Mouse (Mus musculus): ENCODE measurements at regions not wholly inside any gene's neighbourhood (a gene's known extent, or its start where the extent isn't known, plus 50 kb on each side); places are given as distances from the start of the nearest gene placed in this dataset.
"Not testable (repeated sequence)": the region's sequence is repeated elsewhere in the genome, so short reads cannot be mapped to it uniquely, and the experiment has no call there.

- no peak for TF ChIP-seq MYOD1 (IDR thresholded peaks at IDR 0.05; ENCODE audit: control insufficient read depth in 1 of 3, insufficient read length in 2 of 3, low read depth in 2 of 3)
- TF ChIP-seq E2F4 (IDR thresholded peaks at IDR 0.05; ENCODE audit: insufficient read depth): no peak
- TF ChIP-seq POLR2A (IDR thresholded peaks at IDR 0.05; ENCODE audit: insufficient read length, low read depth): no peak
- TF ChIP-seq TCF12 (IDR thresholded peaks at IDR 0.05; ENCODE audit: insufficient read depth, poor library complexity, severe bottlenecking): no peak
- no peak for TF ChIP-seq MAX (IDR thresholded peaks at IDR 0.05; ENCODE audit: low read depth)
These were observed 245.7 kb downstream of the Slco4c1 start for GRCm38 (mm10) chr1:96626271-96626670.

GRCm38 (mm10) chr1:96625326-96625725, 246.6 kb downstream of the Slco4c1 start:
- not testable (repeated sequence) for H3K36me3 ChIP-seq (ENCODE audit: control insufficient read depth, insufficient read depth); H3K4me3 ChIP-seq; H3K27me3 ChIP-seq (ENCODE audit: control insufficient read depth, insufficient read depth, insufficient read length); H3ac ChIP-seq (ENCODE audit: control insufficient read depth, insufficient read length); H3K79me2 ChIP-seq (ENCODE audit: control insufficient read depth, insufficient read depth); H3K4me2 ChIP-seq (ENCODE audit: low read depth)

More at GRCm38 (mm10) chr1:96626271-96626670, 245.7 kb downstream of the Slco4c1 start:
- Histone ChIP-seq H3ac (ENCODE audit: control insufficient read depth, insufficient read length) (no peak overlapping the region), H3K4me2 (ENCODE audit: low read depth) (no peak overlapping the region), H3K27me3 (ENCODE audit: control insufficient read depth, insufficient read depth, insufficient read length) (no peaks in the 10 kb centered on the region), H3K79me2 (ENCODE audit: control insufficient read depth, insufficient read depth) (no peaks in the 10 kb centered on the region), H3K4me3 (no peak overlapping the region), H3K36me3 (ENCODE audit: control insufficient read depth, insufficient read depth) (no peaks in the 10 kb centered on the region)

GRCm38 (mm10) chr1:96596141-96596540, 275.8 kb downstream of the Slco4c1 start:
- H3K79me2 ChIP-seq (ENCODE audit: control insufficient read depth, insufficient read depth): no peaks in the 10 kb centered on the region
- H3K36me3 ChIP-seq (ENCODE audit: control insufficient read depth, insufficient read depth): no peaks in the 10 kb centered on the region
- no peak for TF ChIP-seq E2F4 (IDR thresholded peaks at IDR 0.05; ENCODE audit: insufficient read depth)
- no peak for TF ChIP-seq CEBPB (IDR thresholded peaks at IDR 0.05; ENCODE audit: insufficient read depth, poor library complexity, severe bottlenecking)
- TF ChIP-seq POLR2AphosphoS2 (IDR thresholded peaks at IDR 0.05; ENCODE audit: insufficient read length, low read depth): no peak
- no peak for TF ChIP-seq TCF12 (IDR thresholded peaks at IDR 0.05; ENCODE audit: insufficient read depth, poor library complexity, severe bottlenecking)
- TF ChIP-seq USF1 (IDR thresholded peaks at IDR 0.05; ENCODE audit: low read depth): no peak
- no peak for TF ChIP-seq REST (IDR thresholded peaks at IDR 0.05; ENCODE audit: insufficient read depth, insufficient read length)
- TF ChIP-seq MAX (IDR thresholded peaks at IDR 0.05; ENCODE audit: low read depth): no peak
- TF ChIP-seq MYOD1 (IDR thresholded peaks at IDR 0.05; ENCODE audit: control insufficient read depth in 1 of 3, insufficient read length in 2 of 3, low read depth in 2 of 3): no peak
- no peak for TF ChIP-seq SRF (IDR thresholded peaks at IDR 0.05; ENCODE audit: control insufficient read depth, insufficient read length, low read depth)
- TF ChIP-seq TCF3 (IDR thresholded peaks at IDR 0.05; ENCODE audit: insufficient read length, low read depth): no peak
- TF ChIP-seq POLR2A (IDR thresholded peaks at IDR 0.05; ENCODE audit: insufficient read length, low read depth): no peak
- no peak for TF ChIP-seq MYOG (IDR thresholded peaks at IDR 0.05; ENCODE audit: control insufficient read depth in 1 of 3, insufficient read depth in 1 of 3, insufficient read length in 2 of 3, low read depth in 2 of 3)
- H3K27me3 ChIP-seq (ENCODE audit: control insufficient read depth, insufficient read depth, insufficient read length): no peaks in the 10 kb centered on the region
- H3K4me3 ChIP-seq: no peak overlapping the region
- H3ac ChIP-seq (ENCODE audit: control insufficient read depth, insufficient read length): no peak overlapping the region
- H3K4me2 ChIP-seq (ENCODE audit: low read depth): no peak overlapping the region

GRCm38 (mm10) chr1:96569281-96569680, 302.7 kb downstream of the Slco4c1 start:
- H3ac ChIP-seq (ENCODE audit: control insufficient read depth, insufficient read length): no peak overlapping the region
- H3K36me3 ChIP-seq (ENCODE audit: control insufficient read depth, insufficient read depth): no peaks in the 10 kb centered on the region
- TF ChIP-seq MYOD1 (IDR thresholded peaks at IDR 0.05; ENCODE audit: control insufficient read depth in 1 of 3, insufficient read length in 2 of 3, low read depth in 2 of 3) (no peak), POLR2AphosphoS2 (IDR thresholded peaks at IDR 0.05; ENCODE audit: insufficient read length, low read depth) (no peak), CEBPB (IDR thresholded peaks at IDR 0.05; ENCODE audit: insufficient read depth, poor library complexity, severe bottlenecking) (no peak), TCF3 (IDR thresholded peaks at IDR 0.05; ENCODE audit: insufficient read length, low read depth) (no peak), USF1 (IDR thresholded peaks at IDR 0.05; ENCODE audit: low read depth) (no peak), POLR2A (IDR thresholded peaks at IDR 0.05; ENCODE audit: insufficient read length, low read depth) (no peak), MAX (IDR thresholded peaks at IDR 0.05; ENCODE audit: low read depth) (no peak), MYOG (IDR thresholded peaks at IDR 0.05; ENCODE audit: control insufficient read depth in 1 of 3, insufficient read depth in 1 of 3, insufficient read length in 2 of 3, low read depth in 2 of 3) (no peak), E2F4 (IDR thresholded peaks at IDR 0.05; ENCODE audit: insufficient read depth) (no peak), SRF (IDR thresholded peaks at IDR 0.05; ENCODE audit: control insufficient read depth, insufficient read length, low read depth) (no peak), REST (IDR thresholded peaks at IDR 0.05; ENCODE audit: insufficient read depth, insufficient read length) (no peak)
- no peaks in the 10 kb centered on the region for H3K79me2 ChIP-seq (ENCODE audit: control insufficient read depth, insufficient read depth)
- H3K4me3 ChIP-seq: no peak overlapping the region
- no peak overlapping the region for H3K4me2 ChIP-seq (ENCODE audit: low read depth)
- no peaks in the 10 kb centered on the region for H3K27me3 ChIP-seq (ENCODE audit: control insufficient read depth, insufficient read depth, insufficient read length)

GRCm38 (mm10) chr1:96563279-96563910, 308.6 kb downstream of the Slco4c1 start:
- Histone ChIP-seq H3ac (ENCODE audit: control insufficient read depth, insufficient read length) (no peak overlapping the region), H3K4me3 (no peak overlapping the region), H3K4me2 (ENCODE audit: low read depth) (no peak overlapping the region), H3K79me2 (ENCODE audit: control insufficient read depth, insufficient read depth) (no peaks in the 10 kb centered on the region), H3K27me3 (ENCODE audit: control insufficient read depth, insufficient read depth, insufficient read length) (no peaks in the 10 kb centered on the region), H3K36me3 (ENCODE audit: control insufficient read depth, insufficient read depth) (no peaks in the 10 kb centered on the region)
- TF ChIP-seq E2F4 (IDR thresholded peaks at IDR 0.05; ENCODE audit: insufficient read depth) (no peak), TCF12 (IDR thresholded peaks at IDR 0.05; ENCODE audit: insufficient read depth, poor library complexity, severe bottlenecking) (no peak), MAX (IDR thresholded peaks at IDR 0.05; ENCODE audit: low read depth) (no peak), USF1 (IDR thresholded peaks at IDR 0.05; ENCODE audit: low read depth) (no peak), SRF (IDR thresholded peaks at IDR 0.05; ENCODE audit: control insufficient read depth, insufficient read length, low read depth) (no peak), MYOD1 (IDR thresholded peaks at IDR 0.05; ENCODE audit: control insufficient read depth in 1 of 3, insufficient read length in 2 of 3, low read depth in 2 of 3) (no peak), POLR2A (IDR thresholded peaks at IDR 0.05; ENCODE audit: insufficient read length, low read depth) (no peak), POLR2AphosphoS2 (IDR thresholded peaks at IDR 0.05; ENCODE audit: insufficient read length, low read depth) (no peak), REST (IDR thresholded peaks at IDR 0.05; ENCODE audit: insufficient read depth, insufficient read length) (no peak), MYOG (IDR thresholded peaks at IDR 0.05; ENCODE audit: control insufficient read depth in 1 of 3, insufficient read depth in 1 of 3, insufficient read length in 2 of 3, low read depth in 2 of 3) (no peak)
